7 mouse cellular contexts compared by ENCODE assay signal in the genomic region with DNA sequence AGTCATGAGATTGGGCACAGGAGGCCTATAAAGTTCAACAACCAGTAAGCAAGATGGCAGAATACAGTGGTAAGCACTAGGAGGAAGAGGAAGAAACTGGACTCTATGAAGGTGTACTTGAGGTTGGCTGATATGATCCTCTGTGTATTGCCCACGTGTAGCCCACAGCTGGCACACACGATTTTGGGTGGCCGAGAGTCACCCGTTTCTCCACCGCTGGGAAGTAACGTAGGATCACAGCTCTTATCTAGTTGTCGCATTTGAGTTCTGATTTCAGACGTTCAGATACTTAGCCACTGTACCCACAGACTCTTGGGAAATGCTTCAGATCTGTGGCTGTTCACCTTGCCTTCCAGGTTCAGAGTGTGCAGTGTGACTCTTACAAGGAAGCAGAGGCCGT. TPM values are rescaled to one million over a fixed set of nuclear protein-coding genes. Genes with fewer than 3 reads are reported as not detected.
A peak's percentile ranks its signal among the peaks of the same experiment; 100 is the strongest.
DNase-seq lines count a peak whose midpoint lies in the region; ATAC-seq lines count a peak whose summit lies in the region.

No protein-coding gene starts in this region.

- peak overlapping the region; percentile 90 for H3K9ac ChIP-seq in neural tube, embryonic 11.5 days (ENCODE audit: low read length)
- H3K9ac ChIP-seq in limb, embryonic 15.5 days: peak overlapping the region; percentile 81; the same call in 1 of the 2 replicates
- peak overlapping the region; percentile 93 for H3K9ac ChIP-seq in stomach, embryonic 15.5 days

- peak overlapping the region; percentile 81 for H3K4me3 ChIP-seq in neural tube, embryonic 11.5 days (ENCODE audit: low read depth, low read length)
- H3K4me3 ChIP-seq in forebrain, embryonic 10.5 days: peak overlapping the region; percentile 83
- H3K4me3 ChIP-seq in limb, embryonic 15.5 days: peak overlapping the region; percentile 87
- H3K4me3 ChIP-seq in stomach, embryonic 15.5 days (replicated peaks): peak overlapping the region; percentile 94

- peaks cover 14% of the 10 kb centered on the region for H3K4me1 ChIP-seq in neural tube, embryonic 11.5 days (ENCODE audit: control insufficient read depth, insufficient read depth, low read length)
- H3K4me1 ChIP-seq in forebrain, embryonic 10.5 days: peaks cover 25% of the 10 kb centered on the region
- peaks cover 33% of the 10 kb centered on the region for H3K4me1 ChIP-seq in limb, embryonic 15.5 days
- H3K4me1 ChIP-seq in stomach, embryonic 15.5 days: peaks cover 35% of the 10 kb centered on the region

- H3K27ac ChIP-seq in neural tube, embryonic 11.5 days (ENCODE audit: low read depth, low read length): no peak overlapping the region
- H3K27ac ChIP-seq in forebrain, embryonic 10.5 days: peak overlapping the region; percentile 92
- no peak overlapping the region for H3K27ac ChIP-seq in limb, embryonic 15.5 days
- H3K27ac ChIP-seq in stomach, embryonic 15.5 days: 0 out of 2 replicates have a peak overlapping the region, but pooled peaks have one; percentile 80

- 90% methylated on average over 9 of the region's 9 CpGs for WGBS in neural tube, embryonic 11.5 days
- 84% methylated on average over 9 of the region's 9 CpGs for WGBS in forebrain, embryonic 10.5 days
- WGBS in limb, embryonic 15.5 days: 78% methylated on average over 9 of the region's 9 CpGs
- 76% methylated on average over 9 of the region's 9 CpGs for WGBS in stomach, embryonic 15.5 days

- DNase-seq in neural tube, embryonic 11.5 days (ENCODE audit: low spot score): no peak
- DNase-seq in neural tube, embryonic 10.5 days (ENCODE audit: extremely low spot score, low spot score): no peak
- DNase-seq in forebrain, embryonic 10.5 days (ENCODE audit: extremely low spot score, low spot score): no peak
- no peak for DNase-seq in adrenal gland, postnatal 10 days
- no peak for DNase-seq in frontal cortex, postnatal 25 days (ENCODE audit: low spot score in 2 of 2)

- no peaks in the 10 kb centered on the region for H3K27me3 ChIP-seq in neural tube, embryonic 11.5 days (ENCODE audit: control insufficient read depth, insufficient read depth, low read length)
- H3K27me3 ChIP-seq in forebrain, embryonic 10.5 days (ENCODE audit: poor library complexity, severe bottlenecking): no peaks in the 10 kb centered on the region
- H3K27me3 ChIP-seq in limb, embryonic 15.5 days: no peaks in the 10 kb centered on the region
- no peaks in the 10 kb centered on the region for H3K27me3 ChIP-seq in stomach, embryonic 15.5 days (replicated peaks)

- no peaks in the 10 kb centered on the region; the same call in 1 of the 2 replicates for H3K36me3 ChIP-seq in neural tube, embryonic 11.5 days (ENCODE audit: control insufficient read depth, insufficient read depth, low read length)
- H3K36me3 ChIP-seq in forebrain, embryonic 10.5 days (replicated peaks): peaks cover 8% of the 10 kb centered on the region
- H3K36me3 ChIP-seq in limb, embryonic 15.5 days: peaks cover 14% of the 10 kb centered on the region; the same call in 1 of the 2 replicates
- H3K36me3 ChIP-seq in stomach, embryonic 15.5 days: no peaks in the 10 kb centered on the region; the same call in 1 of the 2 replicates

- no peak for ATAC-seq in neural tube, embryonic 11.5 days (ENCODE audit: insufficient read depth, low FRiP score, low TSS enrichment)
- ATAC-seq in limb, embryonic 15.5 days (ENCODE audit: insufficient number of reproducible peaks, low FRiP score, low TSS enrichment, low read depth): no peak
- no peak for ATAC-seq in stomach, embryonic 15.5 days (ENCODE audit: insufficient read depth, low FRiP score, low read depth)

- H3K9me3 ChIP-seq in neural tube, embryonic 11.5 days (ENCODE audit: control insufficient read depth, low read length): no peaks in the 10 kb centered on the region
- H3K9me3 ChIP-seq in forebrain, embryonic 10.5 days: no peaks in the 10 kb centered on the region
- no peaks in the 10 kb centered on the region for H3K9me3 ChIP-seq in limb, embryonic 15.5 days
- no peaks in the 10 kb centered on the region for H3K9me3 ChIP-seq in stomach, embryonic 15.5 days

- peak overlapping the region; percentile 80 for H3K4me2 ChIP-seq in neural tube, embryonic 11.5 days (ENCODE audit: low read depth)
- H3K4me2 ChIP-seq in limb, embryonic 15.5 days: peak overlapping the region; percentile 62
- H3K4me2 ChIP-seq in stomach, embryonic 15.5 days: peak overlapping the region; percentile 74

RNA-seq across cellular contexts. Expression of a gene that starts 0.9 kb away (rescaled TPM):
- 15.2 and 17.2 TPM in 2 replicates for polyA plus RNA-seq in neural tube, embryonic 11.5 days (2014; fragmentation: Nextera tagmentation; extraction: Ambion mirVana)
- polyA plus RNA-seq in forebrain, embryonic 10.5 days (2016; fragmentation: Nextera tagmentation; extraction: Ambion mirVana): 8.8 and 10.2 TPM in 2 replicates
- polyA plus RNA-seq in limb, embryonic 15.5 days (2015; fragmentation: Nextera tagmentation; extraction: Ambion mirVana): 10.3 and 15.7 TPM in 2 replicates
- 14.3 and 15.4 TPM in 2 replicates for polyA plus RNA-seq in stomach, embryonic 15.5 days (2015; fragmentation: Nextera tagmentation; extraction: Ambion mirVana)
- 100 to 1,000 TPM; 132 to 136 TPM for total RNA-seq in adrenal gland, postnatal 10 days (2021)

RNA-seq across cellular contexts. Expression of a gene that starts 19.0 kb away (rescaled TPM):
- not detected in 2 replicates for polyA plus RNA-seq in neural tube, embryonic 11.5 days (2014; fragmentation: Nextera tagmentation; extraction: Ambion mirVana)
- not detected in 2 replicates for polyA plus RNA-seq in forebrain, embryonic 10.5 days (2016; fragmentation: Nextera tagmentation; extraction: Ambion mirVana)
- polyA plus RNA-seq in limb, embryonic 15.5 days (2015; fragmentation: Nextera tagmentation; extraction: Ambion mirVana): not detected in 2 replicates
- polyA plus RNA-seq in stomach, embryonic 15.5 days (2015; fragmentation: Nextera tagmentation; extraction: Ambion mirVana): not detected in 2 replicates
- total RNA-seq in adrenal gland, postnatal 10 days (2021): not detected

Comparison
In these comparisons a context has a peak if more than half of its experiments do, and no peak if none do; other contexts are left out.
1. H3K27ac ChIP-seq: peak in forebrain, embryonic 10.5 days (single experiment) and stomach, embryonic 15.5 days (single experiment); none in neural tube, embryonic 11.5 days (single experiment) and limb, embryonic 15.5 days (single experiment).
2. Peak in every context shown above with its lines, with median percentiles within 50 percentile points of each other: H3K4me2 ChIP-seq, H3K4me3 ChIP-seq and H3K9ac ChIP-seq.